Mouse (Mus musculus) erythroblast, embryonic 14.5 days (primary cell): ENCODE measurements around the gene Ifngr1. TPM values are rescaled to one million over a fixed set of nuclear protein-coding genes. Genes with fewer than 3 reads are reported as not detected.

Experiments used
- H3K27me3 ChIP-seq: 2 replicates; pipeline ENCODE4 v1.6.1; 2012; ENCODE audit warnings: inconsistent platforms; ENCODE audit not compliant: control insufficient read depth
- H3K36me3 ChIP-seq: 2 replicates; pipeline ENCODE4 v1.6.1; 2012; ENCODE audit warnings: mild to moderate bottlenecking, inconsistent platforms; ENCODE audit not compliant: control insufficient read depth
- H3K4me1 ChIP-seq: 2 replicates; pipeline ENCODE4 v1.6.1; 2012; ENCODE audit warnings: inconsistent platforms; ENCODE audit not compliant: control insufficient read depth
- H3K4me3 ChIP-seq: replicated peaks from 2 replicates; pipeline ENCODE3; 2012; ENCODE audit warnings: moderate library complexity, mild to moderate bottlenecking, inconsistent platforms
- H3K9me3 ChIP-seq: 2 replicates; pipeline ENCODE4 v1.6.1; 2012; ENCODE audit warnings: low read length, inconsistent platforms, mixed read lengths; ENCODE audit not compliant: control insufficient read depth
- GATA1 ChIP-seq: IDR thresholded peaks from 2 replicates; pipeline ENCODE4 v1.6.1; 2012; ENCODE audit warnings: low read length, inconsistent platforms, mixed read lengths
- TAL1 ChIP-seq: IDR thresholded peaks from 3 replicates; pipeline ENCODE4 v1.6.1; 2012; ENCODE audit warnings: low read length, inconsistent platforms, mixed read lengths
- polyA plus RNA-seq: library from polyadenylated mRNA; stranded (reverse); fragments of >175 nt; gene quantifications from 2 replicates; pipeline ENCODE4 v1.2.3, GENCODE M21; 2012

Gene Ifngr1
- polyA plus RNA-seq, 1 experiment, result 0.02 TPM

DNA sequence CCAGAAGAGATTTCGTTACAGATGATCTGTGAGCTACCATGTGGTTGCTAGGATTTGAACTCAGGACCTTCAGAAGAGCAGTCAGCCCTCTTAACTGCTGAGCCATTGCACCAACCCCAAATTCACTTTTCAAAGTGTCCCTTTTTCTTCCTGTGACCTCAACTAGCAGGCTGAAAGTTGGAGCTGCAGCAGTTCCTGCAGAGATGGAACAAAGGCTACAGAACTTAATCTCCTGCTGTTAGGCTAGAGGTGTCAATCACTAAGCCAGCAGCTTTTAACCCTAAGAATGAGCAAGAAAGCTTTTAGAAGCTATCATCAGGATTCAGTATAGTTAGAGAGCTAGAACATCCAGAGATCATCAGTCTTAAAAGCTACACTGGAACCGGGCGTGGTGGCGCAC lies 24.3 kb upstream of the Ifngr1 start:
- H3K9me3 ChIP-seq, result no peaks in the 10 kb centered on the region
- H3K27me3 ChIP-seq, result no peaks in the 10 kb centered on the region
- no peak for TF ChIP-seq TAL1
- no peak for TF ChIP-seq GATA1
- H3K36me3 ChIP-seq, result no peaks in the 10 kb centered on the region
- H3K4me3 ChIP-seq, result no peak overlapping the region
- no peaks in the 10 kb centered on the region for H3K4me1 ChIP-seq

GRCm38 (mm10) chr10:19570288-19570687 lies 21.5 kb upstream of the Ifngr1 start:
- no peaks in the 10 kb centered on the region for H3K4me1 ChIP-seq
- no peak for TF ChIP-seq GATA1
- TF ChIP-seq TAL1, result no peak

GRCm38 (mm10) chr10:19570716-19571115 lies 21.0 kb upstream of the Ifngr1 start:
- Histone ChIP-seq H3K4me3 (no peak overlapping the region), H3K27me3 (no peaks in the 10 kb centered on the region), H3K9me3 (no peaks in the 10 kb centered on the region), H3K36me3 (no peaks in the 10 kb centered on the region), H3K4me1 (no peaks in the 10 kb centered on the region)
- no peak for TF ChIP-seq GATA1
- TF ChIP-seq TAL1, result no peak

More at GRCm38 (mm10) chr10:19570288-19570687, 21.5 kb upstream of the Ifngr1 start:
- no peaks in the 10 kb centered on the region for H3K27me3 ChIP-seq
- H3K36me3 ChIP-seq, result no peaks in the 10 kb centered on the region
- no peak overlapping the region for H3K4me3 ChIP-seq
- no peaks in the 10 kb centered on the region for H3K9me3 ChIP-seq

DNA sequence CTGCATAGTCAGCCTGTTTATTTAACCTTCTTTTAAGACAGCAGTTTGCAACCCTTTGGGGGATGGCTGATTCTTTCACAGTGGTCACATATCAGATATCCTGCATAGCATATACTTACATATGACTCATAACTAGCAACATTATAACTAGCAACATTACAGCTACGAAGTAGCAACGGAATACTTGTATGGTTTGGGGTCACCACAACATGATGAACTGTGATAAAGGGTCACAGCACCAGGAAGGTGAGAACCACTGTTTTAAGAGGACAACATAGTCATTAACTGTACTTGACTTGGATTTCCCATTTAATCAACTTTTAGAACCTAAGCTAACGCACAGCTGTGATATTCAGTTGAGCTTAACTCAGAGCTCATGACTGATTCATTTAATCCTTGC lies 14.2 kb upstream of the Ifngr1 start:
- no peak for TF ChIP-seq TAL1
- TF ChIP-seq GATA1, result no peak
- Histone ChIP-seq H3K9me3 (no peaks in the 10 kb centered on the region), H3K4me1 (peaks cover 5% of the 10 kb centered on the region), H3K27me3 (no peaks in the 10 kb centered on the region), H3K4me3 (no peak overlapping the region), H3K36me3 (no peaks in the 10 kb centered on the region)

DNA sequence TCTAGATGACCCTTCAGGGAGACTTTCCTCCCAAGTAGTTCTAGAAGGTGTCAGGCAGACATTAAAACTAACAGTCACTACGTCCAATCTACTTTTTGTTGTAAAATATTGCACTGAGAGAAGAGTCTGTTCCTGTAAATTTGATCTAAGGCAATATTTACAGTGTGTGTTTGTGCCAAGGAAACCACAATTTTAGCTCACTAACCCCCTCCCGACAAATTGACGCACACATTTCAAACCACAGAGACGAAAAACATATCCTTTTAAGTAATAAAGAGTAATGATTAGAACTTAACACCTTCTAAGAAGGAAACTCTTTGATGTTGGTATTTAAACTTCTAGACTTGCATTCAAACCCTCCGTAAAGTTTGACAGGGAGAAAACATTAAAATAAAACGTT lies 13.7 kb upstream of the Ifngr1 start:
- Histone ChIP-seq H3K9me3 (no peaks in the 10 kb centered on the region), H3K4me3 (no peak overlapping the region), H3K27me3 (no peaks in the 10 kb centered on the region), H3K4me1 (peaks cover 8% of the 10 kb centered on the region), H3K36me3 (no peaks in the 10 kb centered on the region)
- TF ChIP-seq TAL1, result no peak
- no peak for TF ChIP-seq GATA1

DNA sequence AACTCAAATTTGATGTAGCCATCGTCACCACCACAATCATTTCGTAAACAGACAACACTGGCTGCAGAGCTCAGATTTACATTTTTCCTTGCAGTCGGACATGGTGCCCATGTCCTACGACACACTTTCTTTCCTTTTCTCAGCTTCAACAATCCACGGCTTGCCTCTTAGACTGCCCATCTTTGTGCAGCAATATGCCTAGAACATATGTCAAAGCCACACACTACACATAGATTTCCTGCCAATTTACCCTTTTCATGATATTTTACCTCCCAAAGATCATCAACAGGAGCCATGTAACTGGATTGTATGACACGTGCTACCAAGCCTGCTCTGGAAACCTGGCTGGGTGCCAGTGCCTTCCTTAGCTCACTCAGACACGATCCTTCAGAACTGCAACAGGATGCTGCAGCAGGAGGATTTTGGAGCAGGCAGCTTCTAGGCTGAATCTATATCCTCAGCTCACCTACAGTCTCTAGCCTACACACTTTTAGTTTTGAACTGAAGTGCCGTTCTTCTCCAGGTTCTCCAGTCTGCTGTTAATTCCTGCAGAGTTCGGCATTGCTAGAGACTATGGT lies 13.3 kb upstream of the Ifngr1 start:
- Histone ChIP-seq H3K4me1 (peaks cover 10% of the 10 kb centered on the region), H3K4me3 (no peak overlapping the region), H3K27me3 (no peaks in the 10 kb centered on the region), H3K9me3 (no peaks in the 10 kb centered on the region), H3K36me3 (no peaks in the 10 kb centered on the region)
- TF ChIP-seq GATA1 (no peak), TAL1 (no peak)

DNA sequence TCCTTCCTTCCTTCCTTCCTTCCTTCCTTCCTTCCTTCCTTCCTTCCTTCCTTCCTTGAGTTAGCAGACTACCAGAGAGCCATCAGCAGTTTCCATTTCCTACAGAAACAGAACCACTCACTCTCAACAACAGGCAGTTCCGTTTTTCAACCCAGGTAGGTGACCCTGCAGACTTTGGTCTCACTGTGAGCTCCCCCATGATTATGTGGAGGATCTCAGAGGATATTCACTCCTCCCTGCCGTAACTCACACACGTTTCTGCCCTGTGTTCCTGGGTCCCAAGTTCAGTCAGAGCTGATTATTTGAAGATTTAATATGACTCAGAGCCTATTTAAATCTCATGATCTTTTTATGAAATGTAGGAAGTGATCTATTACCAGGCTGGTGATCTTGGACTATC lies 11.1 kb upstream of the Ifngr1 start:
- Histone ChIP-seq H3K9me3 (no peaks in the 10 kb centered on the region), H3K4me3 (no peak overlapping the region), H3K27me3 (no peaks in the 10 kb centered on the region), H3K36me3 (no peaks in the 10 kb centered on the region), H3K4me1 (peaks cover 20% of the 10 kb centered on the region)
- TF ChIP-seq GATA1, result no peak

GRCm38 (mm10) chr10:19581844-19582582 lies 9.7 kb upstream of the Ifngr1 start:
- TF ChIP-seq GATA1 (no peak), TAL1 (no peak)
- Histone ChIP-seq H3K27me3 (no peaks in the 10 kb centered on the region), H3K9me3 (no peaks in the 10 kb centered on the region), H3K4me3 (no peak overlapping the region), H3K36me3 (no peaks in the 10 kb centered on the region), H3K4me1 (peaks cover 22% of the 10 kb centered on the region)

- Histone ChIP-seq H3K4me3 (no peak overlapping the region), H3K9me3 (no peaks in the 10 kb centered on the region), H3K27me3 (no peaks in the 10 kb centered on the region), H3K4me1 (peaks cover 22% of the 10 kb centered on the region), H3K36me3 (no peaks in the 10 kb centered on the region)
- TF ChIP-seq TAL1 (no peak), GATA1 (no peak)
Observed at GRCm38 (mm10) chr10:19582806-19583430, 8.8 kb upstream of the Ifngr1 start.
